Mouse (Mus musculus) splenic B cell, adult 2 months (primary cell): ENCODE measurements around the gene Caly.

Experiments
- DNase-seq: peaks from one replicate; pipeline ENCODE4 v3.0.0-alpha.2; 2011; ENCODE audit warnings: low read depth, low spot score
- H3K27me3 ChIP-seq: 2 replicates; pipeline ENCODE4 v1.6.1; 2012; ENCODE audit warnings: mild to moderate bottlenecking, low read length, moderate library complexity, mixed read lengths; ENCODE audit not compliant: control insufficient read depth, poor library complexity, insufficient read depth, severe bottlenecking
- H3K36me3 ChIP-seq: 2 replicates; pipeline ENCODE4 v1.6.1; 2012; ENCODE audit warnings: mild to moderate bottlenecking, low read length, moderate library complexity, mixed read lengths; ENCODE audit not compliant: control insufficient read depth, poor library complexity, insufficient read depth, severe bottlenecking

Gene Caly

GRCm38 (mm10) chr7:140035456-140035855 is 46.9 kb downstream of the Caly start:
- DNase-seq, result no peak
- Histone ChIP-seq H3K27me3 (no peaks in the 10 kb centered on the region), H3K36me3 (no peaks in the 10 kb centered on the region)

GRCm38 (mm10) chr7:140033386-140033785 is 49.0 kb downstream of the Caly start:
- Histone ChIP-seq H3K36me3 (peaks cover 8% of the 10 kb centered on the region), H3K27me3 (no peaks in the 10 kb centered on the region)
- DNase-seq, result no peak

- DNase-seq, result no peak
- H3K27me3 ChIP-seq, result no peaks in the 10 kb centered on the region
- H3K36me3 ChIP-seq, result peaks cover 13% of the 10 kb centered on the region
Observed at GRCm38 (mm10) chr7:140032366-140032765, 50.0 kb downstream of the Caly start.

GRCm38 (mm10) chr7:140031771-140032170 is 50.6 kb downstream of the Caly start:
- H3K36me3 ChIP-seq, result peaks cover 13% of the 10 kb centered on the region

More at GRCm38 (mm10) chr7:140031771-140032170, 50.6 kb downstream of the Caly start:
- no peaks in the 10 kb centered on the region for H3K27me3 ChIP-seq
- DNase-seq, result no peak
